Mouse (Mus musculus) megakaryocyte progenitor cell, adult 5-6 weeks (primary cell): Measurements from ENCODE around the gene 2300003K06Rik. TPM values are rescaled to one million over a fixed set of nuclear protein-coding genes. Genes with fewer than 3 reads are reported as not detected.
"Not testable (repeated sequence)": the region's sequence is repeated elsewhere in the genome, so short reads cannot be mapped to it uniquely, and the experiment has no call there.

Experiments used
- ATAC-seq: replicated peaks from 2 replicates; pipeline ENCODE4 v1.8.0; 2016; ENCODE audit warnings: mild to moderate bottlenecking, moderate TSS enrichment, inconsistent platforms; ENCODE audit not compliant: poor library complexity
- total RNA-seq, 2 experiments: library from RNA; stranded (forward) in 1 of 2; stranded (reverse) in 1 of 2; fragments of 157-497, 149-512 nt in 1 of 2; fragments of 200-1000 nt in 1 of 2; gene quantifications; 2 replicates each; pipeline versions ENCODE4 v1.2.3 to v1.2.4; 2015 to 2017

2300003K06Rik gene
- total RNA-seq (2015) (not detected in 2 replicates), total RNA-seq (2017) (not detected in 2 replicates)

DNA sequence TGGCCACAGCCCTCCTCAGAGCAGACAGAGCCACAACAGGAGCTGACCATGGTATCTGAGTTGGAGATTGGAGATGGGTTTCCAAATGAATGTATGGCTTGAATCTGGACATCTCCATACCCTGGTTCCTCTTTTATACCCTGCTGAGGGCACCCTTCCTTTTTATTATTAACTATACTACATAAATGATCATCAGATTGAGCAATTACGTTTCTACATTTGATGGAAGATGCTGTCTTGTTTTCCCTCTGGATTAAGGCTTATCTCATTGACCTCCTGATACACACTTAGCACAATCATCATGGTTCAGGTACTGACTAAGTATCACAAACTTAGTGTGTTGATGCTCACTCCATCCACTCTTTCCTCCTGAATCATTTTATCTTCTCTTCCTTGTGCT is at the start of gene 2300003K06Rik:
TSS of gene 2300003K06Rik (minus strand) at position 101 of the 400 bp plus-strand sequence.
- no peak for ATAC-seq

GRCm38 (mm10) chr11:99878887-99879286 is 41.0 kb upstream of the 2300003K06Rik start, which contains the start of gene Gm11567:
Gene Gm11567 (plus strand): TSS chr11:99879187.
- ATAC-seq, result not testable (repeated sequence)

DNA sequence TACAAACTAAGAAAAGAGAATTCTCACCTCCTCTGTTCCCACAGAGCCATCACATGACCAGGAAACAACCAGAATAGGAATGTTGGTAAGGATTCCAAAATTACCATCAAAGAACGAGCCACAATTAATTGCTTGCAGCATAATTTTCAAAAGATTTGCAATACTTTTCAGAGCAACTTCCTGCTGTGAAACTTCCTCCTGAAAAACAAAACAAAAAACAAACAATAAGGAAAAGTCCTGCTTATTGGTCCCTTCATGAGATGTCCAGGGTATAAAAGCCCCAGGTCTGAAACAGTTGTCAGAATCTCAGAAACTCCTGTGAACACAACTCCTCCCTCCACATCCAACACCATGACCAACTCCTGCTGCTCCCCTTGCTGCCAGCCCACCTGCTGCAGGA is 35.2 kb upstream of the 2300003K06Rik start, which contains the start of gene Krtap9-1:
TSS of gene Krtap9-1 (plus strand) at position 301 of the 400 bp plus-strand sequence.
- ATAC-seq, result not testable (repeated sequence)

- not testable (repeated sequence) for ATAC-seq
Observed at GRCm38 (mm10) chr11:99864176-99864575, 26.3 kb upstream of the 2300003K06Rik start, which contains the start of gene Gm11559. Gene Gm11559 (plus strand): TSS chr11:99864476.

- no peak for ATAC-seq
Observed at GRCm38 (mm10) chr11:99858761-99859160, 20.9 kb upstream of the 2300003K06Rik start.

DNA sequence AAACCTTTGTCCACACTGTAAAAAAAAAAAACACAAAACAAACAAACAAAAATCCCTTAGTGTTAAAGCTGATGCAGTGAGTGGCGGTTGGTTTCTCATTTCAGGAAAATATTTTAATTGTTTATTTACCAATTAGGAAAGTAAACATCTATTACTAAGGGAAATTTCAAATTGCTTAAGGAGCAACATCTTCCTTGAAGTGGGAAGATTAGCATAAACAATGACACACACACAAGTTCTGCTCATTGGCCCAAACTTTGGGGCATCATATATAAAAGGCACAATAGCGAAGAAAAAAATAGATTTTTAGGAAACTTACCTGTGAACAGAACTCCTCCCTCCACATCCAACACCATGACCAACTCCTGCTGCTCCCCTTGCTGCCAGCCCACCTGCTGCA is 19.8 kb upstream of the 2300003K06Rik start, which contains the start of gene Gm11568:
TSS of gene Gm11568 (plus strand) at position 301 of the 400 bp plus-strand sequence.
- ATAC-seq, result no peak

DNA sequence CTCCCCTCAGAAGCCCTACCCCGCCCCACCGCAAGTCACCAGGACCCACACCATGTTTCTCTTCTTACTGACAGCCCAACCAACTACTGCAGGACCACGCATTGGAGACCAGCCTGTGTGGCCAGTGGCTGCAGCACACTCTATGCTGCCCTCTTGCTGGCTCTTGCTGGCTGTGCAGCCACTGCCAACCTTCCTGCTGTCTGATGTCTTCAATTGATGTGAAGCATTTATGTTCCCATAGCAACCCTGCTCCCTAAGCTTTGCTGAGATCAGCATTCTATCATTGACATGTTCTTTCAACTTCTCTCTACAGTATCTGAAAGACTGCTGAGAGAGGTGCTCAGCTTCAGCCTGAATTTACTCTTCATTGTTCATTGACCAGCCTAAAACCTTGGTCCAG is 16.3 kb upstream of the 2300003K06Rik start:
- no peak for ATAC-seq

DNA sequence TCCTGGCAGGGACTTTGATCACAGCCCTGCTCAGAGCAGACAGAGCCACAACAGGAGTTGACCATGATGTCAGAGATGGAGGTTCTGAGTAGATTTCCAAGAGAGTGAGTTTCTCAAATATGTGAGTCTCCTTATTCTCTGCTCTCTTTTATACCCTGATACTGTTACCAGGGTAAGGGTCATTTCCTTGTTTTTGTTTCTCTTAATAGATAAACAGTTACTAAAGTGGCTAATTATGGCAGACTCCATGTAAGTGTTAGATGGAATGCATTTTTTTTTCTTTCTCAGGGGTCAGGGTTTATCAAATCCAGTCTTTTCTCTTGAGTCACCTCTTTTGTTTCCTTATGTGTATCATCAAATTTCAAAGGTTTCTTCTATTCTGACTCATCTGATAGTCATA is 13.6 kb upstream of the 2300003K06Rik start, which contains the start of gene Krtap4-16:
TSS of gene Krtap4-16 (minus strand) at position 101 of the 400 bp plus-strand sequence.
- ATAC-seq, result no peak

- no peak for ATAC-seq
Observed at GRCm38 (mm10) chr11:99846746-99847145, 8.9 kb upstream of the 2300003K06Rik start.

DNA sequence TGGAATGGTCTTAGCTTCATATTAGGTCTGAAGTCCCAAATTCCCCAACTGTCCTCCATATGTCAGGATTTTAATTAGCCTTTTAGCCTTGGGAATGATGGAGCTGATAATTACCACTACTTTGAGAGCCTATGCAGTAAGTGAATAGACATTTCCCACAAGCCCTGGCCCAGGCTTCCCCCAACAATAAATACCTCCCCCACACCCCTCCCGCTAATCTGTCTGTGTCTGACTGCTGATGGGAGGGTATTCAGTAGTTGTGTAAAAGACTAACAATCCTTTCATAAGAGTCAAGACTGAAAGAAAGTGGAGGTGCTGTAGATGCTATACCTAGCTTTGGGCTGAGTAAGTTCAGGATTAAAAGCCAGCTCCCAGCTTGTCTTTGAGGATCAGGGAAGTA is 4.3 kb upstream of the 2300003K06Rik start:
- no peak for ATAC-seq

- ATAC-seq, result not testable (repeated sequence)
Observed at GRCm38 (mm10) chr11:99815566-99815965, 22.3 kb downstream of the 2300003K06Rik start, which contains the start of gene Gm11564. Gene Gm11564 (minus strand): TSS chr11:99815666.

GRCm38 (mm10) chr11:99809792-99810191 is 28.1 kb downstream of the 2300003K06Rik start, which contains the start of gene Krtap4-13:
Gene Krtap4-13 (minus strand): TSS chr11:99809892.
- not testable (repeated sequence) for ATAC-seq

- ATAC-seq, result not testable (repeated sequence)
Observed at GRCm38 (mm10) chr11:99804346-99804745, 33.5 kb downstream of the 2300003K06Rik start, which contains the start of gene Gm11554. Gene Gm11554 (minus strand): TSS chr11:99804446.

- ATAC-seq, result not testable (repeated sequence)
Observed at GRCm38 (mm10) chr11:99798832-99799231, 39.0 kb downstream of the 2300003K06Rik start, which contains the start of gene Gm11569. Gene Gm11569 (minus strand): TSS chr11:99798932.

DNA sequence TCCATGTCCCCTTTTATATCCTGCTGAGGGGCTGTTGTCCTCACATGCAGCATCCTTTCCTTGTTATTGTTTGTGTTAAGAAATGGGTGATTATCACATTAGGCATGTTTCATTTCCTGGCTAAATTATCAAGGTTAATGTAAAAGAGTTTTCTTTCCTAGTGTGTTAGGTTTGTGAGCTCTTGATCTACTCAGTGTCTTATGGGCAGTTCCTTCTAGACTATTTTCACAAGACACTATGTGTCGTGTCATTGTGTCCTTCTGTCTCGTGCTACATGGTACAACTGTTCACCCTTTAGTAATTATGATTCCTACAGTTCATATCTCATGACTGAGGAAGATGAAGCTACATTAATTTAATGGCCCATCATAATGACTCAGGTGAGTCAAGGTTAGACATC is 44.5 kb downstream of the 2300003K06Rik start, which contains the start of gene Gm11596:
TSS of gene Gm11596 (minus strand) at position 101 of the 400 bp plus-strand sequence.
- ATAC-seq, result no peak

Other genes starting within 250 kb of the 2300003K06Rik start
Only the 30 nearest of the 38 such genes appear.
- gene Krtap4-2, start 203.0 kb downstream of the 2300003K06Rik start, total RNA-seq (2015), result not detected in 2 replicates
- gene Krtap4-2, start 203.0 kb downstream of the 2300003K06Rik start, total RNA-seq (2017), result not detected in 2 replicates
- not detected in 2 replicates for gene Krtap4-7, start 194.0 kb downstream of the 2300003K06Rik start, total RNA-seq (2015)
- gene Krtap4-7, start 194.0 kb downstream of the 2300003K06Rik start, total RNA-seq (2017), result not detected in 2 replicates
- not detected in 2 replicates for gene Gm11555, start 187.8 kb downstream of the 2300003K06Rik start, total RNA-seq (2015)
- gene Gm11555, start 187.8 kb downstream of the 2300003K06Rik start, total RNA-seq (2017), result not detected in 2 replicates
- gene Gm11563, start 179.1 kb downstream of the 2300003K06Rik start, total RNA-seq (2015), result not detected in 2 replicates
- gene Gm11563, start 179.1 kb downstream of the 2300003K06Rik start, total RNA-seq (2017), result not detected in 2 replicates
- not detected in 2 replicates for gene Krtap4-6, start 172.1 kb downstream of the 2300003K06Rik start, total RNA-seq (2015)
- gene Krtap4-6, start 172.1 kb downstream of the 2300003K06Rik start, total RNA-seq (2017), result not detected in 2 replicates
- gene Gm14190, start 147.3 kb downstream of the 2300003K06Rik start, total RNA-seq (2015), result not detected in 2 replicates
- not detected in 2 replicates for gene Gm14190, start 147.3 kb downstream of the 2300003K06Rik start, total RNA-seq (2017)
- gene Gm14180, start 103.8 kb downstream of the 2300003K06Rik start, total RNA-seq (2015), result not detected in 2 replicates
- not detected in 2 replicates for gene Gm14180, start 103.8 kb downstream of the 2300003K06Rik start, total RNA-seq (2017)
- not detected in 2 replicates for gene Gm11595, start 65.2 kb downstream of the 2300003K06Rik start, total RNA-seq (2015)
- not detected in 2 replicates for gene Gm11595, start 65.2 kb downstream of the 2300003K06Rik start, total RNA-seq (2017)
- gene Krtap4-8, start 57.4 kb downstream of the 2300003K06Rik start, total RNA-seq (2015), result not detected in 2 replicates
- not detected in 2 replicates for gene Krtap4-8, start 57.4 kb downstream of the 2300003K06Rik start, total RNA-seq (2017)
- not detected in 2 replicates for gene Krtap4-9, start 52.9 kb downstream of the 2300003K06Rik start, total RNA-seq (2015)
- gene Krtap4-9, start 52.9 kb downstream of the 2300003K06Rik start, total RNA-seq (2017), result not detected in 2 replicates
- not detected in 2 replicates for gene Gm11596, start 44.6 kb downstream of the 2300003K06Rik start, total RNA-seq (2015)
- not detected in 2 replicates for gene Gm11596, start 44.6 kb downstream of the 2300003K06Rik start, total RNA-seq (2017)
- gene Gm11569, start 39.1 kb downstream of the 2300003K06Rik start, total RNA-seq (2015), result not detected in 2 replicates
- not detected in 2 replicates for gene Gm11569, start 39.1 kb downstream of the 2300003K06Rik start, total RNA-seq (2017)
- not detected in 2 replicates for gene Gm11554, start 33.6 kb downstream of the 2300003K06Rik start, total RNA-seq (2015)
- gene Gm11554, start 33.6 kb downstream of the 2300003K06Rik start, total RNA-seq (2017), result not detected in 2 replicates
- gene Krtap4-13, start 28.2 kb downstream of the 2300003K06Rik start, total RNA-seq (2015), result not detected in 2 replicates
- not detected in 2 replicates for gene Krtap4-13, start 28.2 kb downstream of the 2300003K06Rik start, total RNA-seq (2017)
- gene Gm11564, start 22.4 kb downstream of the 2300003K06Rik start, total RNA-seq (2015), result not detected in 2 replicates
- gene Gm11564, start 22.4 kb downstream of the 2300003K06Rik start, total RNA-seq (2017), result not detected in 2 replicates
- not detected in 2 replicates for gene Krtap4-16, start 13.5 kb upstream of the 2300003K06Rik start, total RNA-seq (2015)
- gene Krtap4-16, start 13.5 kb upstream of the 2300003K06Rik start, total RNA-seq (2017), result not detected in 2 replicates
- gene Gm11568, start 19.9 kb upstream of the 2300003K06Rik start, total RNA-seq (2015), result not detected in 2 replicates
- not detected in 2 replicates for gene Gm11568, start 19.9 kb upstream of the 2300003K06Rik start, total RNA-seq (2017)
- not detected in 2 replicates for gene Gm11559, start 26.4 kb upstream of the 2300003K06Rik start, total RNA-seq (2015)
- not detected in 2 replicates for gene Gm11559, start 26.4 kb upstream of the 2300003K06Rik start, total RNA-seq (2017)
- gene Krtap9-1, start 35.3 kb upstream of the 2300003K06Rik start, total RNA-seq (2015), result not detected in 2 replicates
- gene Krtap9-1, start 35.3 kb upstream of the 2300003K06Rik start, total RNA-seq (2017), result not detected in 2 replicates
- gene Gm11567, start 41.1 kb upstream of the 2300003K06Rik start, total RNA-seq (2015), result not detected in 2 replicates
- gene Gm11567, start 41.1 kb upstream of the 2300003K06Rik start, total RNA-seq (2017), result not detected in 2 replicates
- not detected in 2 replicates for gene Krtap31-1, start 69.9 kb upstream of the 2300003K06Rik start, total RNA-seq (2015)
- not detected in 2 replicates for gene Krtap31-1, start 69.9 kb upstream of the 2300003K06Rik start, total RNA-seq (2017)
- not detected in 2 replicates for gene Gm11565, start 76.7 kb upstream of the 2300003K06Rik start, total RNA-seq (2015)
- gene Gm11565, start 76.7 kb upstream of the 2300003K06Rik start, total RNA-seq (2017), result not detected in 2 replicates
- not detected in 2 replicates for gene Krtap31-2, start 98.2 kb upstream of the 2300003K06Rik start, total RNA-seq (2015)
- gene Krtap31-2, start 98.2 kb upstream of the 2300003K06Rik start, total RNA-seq (2017), result not detected in 2 replicates
- not detected in 2 replicates for gene Krtap9-5, start 110.4 kb upstream of the 2300003K06Rik start, total RNA-seq (2015)
- not detected in 2 replicates for gene Krtap9-5, start 110.4 kb upstream of the 2300003K06Rik start, total RNA-seq (2017)
- gene Krtap29-1, start 141.0 kb upstream of the 2300003K06Rik start, total RNA-seq (2015), result not detected in 2 replicates
- gene Krtap29-1, start 141.0 kb upstream of the 2300003K06Rik start, total RNA-seq (2017), result not detected in 2 replicates
- not detected in 2 replicates for gene Krtap16-1, start 148.5 kb upstream of the 2300003K06Rik start, total RNA-seq (2015)
- not detected in 2 replicates for gene Krtap16-1, start 148.5 kb upstream of the 2300003K06Rik start, total RNA-seq (2017)
- not detected in 2 replicates for gene Krtap17-1, start 155.9 kb upstream of the 2300003K06Rik start, total RNA-seq (2015)
- gene Krtap17-1, start 155.9 kb upstream of the 2300003K06Rik start, total RNA-seq (2017), result not detected in 2 replicates
- not detected in 2 replicates for gene Krt33a, start 178.1 kb upstream of the 2300003K06Rik start, total RNA-seq (2015)
- not detected in 2 replicates for gene Krt33a, start 178.1 kb upstream of the 2300003K06Rik start, total RNA-seq (2017)
- not detected in 2 replicates for gene Krt33b, start 191.8 kb upstream of the 2300003K06Rik start, total RNA-seq (2015)
- gene Krt33b, start 191.8 kb upstream of the 2300003K06Rik start, total RNA-seq (2017), result not detected in 2 replicates
- not detected in 2 replicates for gene Krt34, start 203.5 kb upstream of the 2300003K06Rik start, total RNA-seq (2015)
- not detected in 2 replicates for gene Krt34, start 203.5 kb upstream of the 2300003K06Rik start, total RNA-seq (2017)